Mouse (Mus musculus): Measurements from ENCODE around the gene Scamp2. TPM values are rescaled to one million over a fixed set of nuclear protein-coding genes. Genes with fewer than 3 reads are reported as not detected.

The Scamp2 gene
- polyA plus RNA-seq, 1 experiment, result 55.8 TPM

GRCm38 (mm10) chr9:57547869-57548268 lies 12.9 kb upstream of the Scamp2 start:
- Histone ChIP-seq H3K36me3 (replicated peaks; ENCODE audit: low read length) (peaks cover 85% of the 10 kb centered on the region), H3K27me3 (replicated peaks) (no peaks in the 10 kb centered on the region), H3K9me3 (no peaks in the 10 kb centered on the region), H3K4me3 (replicated peaks) (peak overlapping the region; percentile 67), H3K4me1 (peaks cover 95% of the 10 kb centered on the region)
- TF ChIP-seq GATA1 (IDR thresholded peaks at IDR 0.05; ENCODE audit: borderline replicate concordance, low read length), result no peak
- TF ChIP-seq FLI1 (IDR thresholded peaks at IDR 0.05; ENCODE audit: low read length), result no peak

- Histone ChIP-seq H3K4me1 (peaks cover 97% of the 10 kb centered on the region), H3K27me3 (replicated peaks) (no peaks in the 10 kb centered on the region), H3K4me3 (replicated peaks) (peak overlapping the region; percentile 8), H3K9me3 (no peaks in the 10 kb centered on the region), H3K36me3 (replicated peaks; ENCODE audit: low read length) (peaks cover 72% of the 10 kb centered on the region)
- TF ChIP-seq FLI1 (IDR thresholded peaks at IDR 0.05; ENCODE audit: low read length) (no peak), GATA1 (IDR thresholded peaks at IDR 0.05; ENCODE audit: borderline replicate concordance, low read length) (no peak)
Observed at GRCm38 (mm10) chr9:57549186-57549585, 11.6 kb upstream of the Scamp2 start.

DNA sequence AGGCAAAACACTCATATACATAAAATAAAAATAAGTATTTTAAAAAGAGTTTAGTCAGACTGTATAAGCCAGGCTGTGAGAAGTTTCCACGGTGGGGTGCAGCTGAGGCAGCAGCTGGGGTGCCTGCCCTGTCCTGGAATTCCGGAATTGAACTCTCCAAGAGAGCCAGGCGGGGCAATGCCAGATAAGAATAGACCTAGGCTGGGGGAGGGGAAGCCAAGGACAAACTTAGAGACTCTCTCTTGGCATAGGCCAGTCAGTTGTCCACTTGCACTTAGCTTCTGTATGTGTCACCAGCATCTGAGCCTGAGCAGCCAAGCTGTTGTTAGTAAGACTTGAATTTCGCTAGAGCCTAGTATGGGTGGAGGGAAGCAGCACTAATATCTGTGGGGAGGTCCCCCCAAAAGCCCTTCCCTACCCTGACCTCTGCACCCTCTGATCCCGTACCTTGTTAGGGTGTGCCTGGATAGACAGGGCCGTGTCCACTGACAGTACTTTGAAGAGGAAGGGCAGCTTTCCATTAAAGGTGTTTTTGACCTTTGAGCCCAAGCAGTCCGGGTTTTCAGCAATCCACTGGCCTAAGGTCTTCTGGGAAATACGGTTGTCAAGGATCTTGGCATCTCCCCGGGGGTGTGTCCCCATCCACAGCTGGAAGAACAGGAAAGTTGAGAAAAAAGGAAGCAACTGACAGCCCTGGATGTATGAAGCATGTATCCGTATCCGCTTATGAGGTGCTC lies 10.4 kb upstream of the Scamp2 start:
- no peak for TF ChIP-seq GATA1 (IDR thresholded peaks at IDR 0.05; ENCODE audit: borderline replicate concordance, low read length)
- TF ChIP-seq FLI1 (IDR thresholded peaks at IDR 0.05; ENCODE audit: low read length), result no peak
- Histone ChIP-seq H3K36me3 (replicated peaks; ENCODE audit: low read length) (peaks cover 61% of the 10 kb centered on the region), H3K9me3 (no peaks in the 10 kb centered on the region), H3K4me3 (replicated peaks) (peak overlapping the region; percentile 20), H3K27me3 (replicated peaks) (no peaks in the 10 kb centered on the region), H3K4me1 (peaks cover 93% of the 10 kb centered on the region)

GRCm38 (mm10) chr9:57552139-57552887 lies 8.4 kb upstream of the Scamp2 start, which contains the start of gene Mpi:
Mpi (minus strand) TSS chr9:57552763.
- peaks cover 86% of the 10 kb centered on the region for H3K4me1 ChIP-seq
- H3K9me3 ChIP-seq, result no peaks in the 10 kb centered on the region
- TF ChIP-seq GATA1 (IDR thresholded peaks at IDR 0.05; ENCODE audit: borderline replicate concordance, low read length), result no peak
- TF ChIP-seq FLI1 (IDR thresholded peaks at IDR 0.05; ENCODE audit: low read length), result no peak
- peaks cover 41% of the 10 kb centered on the region for H3K36me3 ChIP-seq (replicated peaks; ENCODE audit: low read length)
- H3K27me3 ChIP-seq (replicated peaks), result no peaks in the 10 kb centered on the region
- peak within 1 kb of the TSS; percentile 94 for H3K4me3 ChIP-seq (replicated peaks)

- Histone ChIP-seq H3K27me3 (replicated peaks) (no peaks in the 10 kb centered on the region), H3K4me1 (peaks cover 85% of the 10 kb centered on the region), H3K36me3 (replicated peaks; ENCODE audit: low read length) (peaks cover 33% of the 10 kb centered on the region), H3K9me3 (no peaks in the 10 kb centered on the region), H3K4me3 (replicated peaks) (peak overlapping the region; percentile 94)
- TF ChIP-seq FLI1 (IDR thresholded peaks at IDR 0.05; ENCODE audit: low read length) (no peak), GATA1 (IDR thresholded peaks at IDR 0.05; ENCODE audit: borderline replicate concordance, low read length) (no peak)
Observed at GRCm38 (mm10) chr9:57553119-57553518, 7.6 kb upstream of the Scamp2 start.

- Histone ChIP-seq H3K9me3 (no peaks in the 10 kb centered on the region), H3K4me3 (replicated peaks) (no peak overlapping the region), H3K4me1 (peaks cover 85% of the 10 kb centered on the region)
Observed at GRCm38 (mm10) chr9:57554753-57555152, 6.0 kb upstream of the Scamp2 start.

DNA sequence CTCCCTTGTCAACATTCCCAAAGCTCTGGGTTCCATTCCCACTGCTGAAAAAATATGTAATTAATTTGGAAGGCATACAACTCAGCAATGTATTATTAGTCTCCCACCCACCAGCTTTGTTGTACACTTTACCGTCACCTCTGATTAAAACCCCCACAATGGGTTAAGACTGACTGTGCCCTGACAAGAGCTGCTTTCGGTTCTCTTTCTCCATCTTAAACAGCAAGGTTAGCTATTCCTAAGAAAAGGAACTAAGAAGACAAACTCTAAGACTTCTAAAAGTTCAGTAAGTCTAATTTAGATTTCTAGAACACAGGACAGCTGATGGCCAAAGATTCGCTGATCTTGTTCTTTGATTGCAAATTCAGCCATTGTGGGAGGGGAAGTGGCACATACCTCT lies 3.5 kb upstream of the Scamp2 start:
- Histone ChIP-seq H3K27me3 (replicated peaks) (no peaks in the 10 kb centered on the region), H3K9me3 (no peaks in the 10 kb centered on the region), H3K36me3 (replicated peaks; ENCODE audit: low read length) (peaks cover 4% of the 10 kb centered on the region), H3K4me3 (replicated peaks) (no peak overlapping the region), H3K4me1 (peaks cover 74% of the 10 kb centered on the region)
- no peak for TF ChIP-seq GATA1 (IDR thresholded peaks at IDR 0.05; ENCODE audit: borderline replicate concordance, low read length)
- no peak for TF ChIP-seq FLI1 (IDR thresholded peaks at IDR 0.05; ENCODE audit: low read length)

More at GRCm38 (mm10) chr9:57554753-57555152, 6.0 kb upstream of the Scamp2 start:
- H3K36me3 ChIP-seq (replicated peaks; ENCODE audit: low read length), result peaks cover 17% of the 10 kb centered on the region
- no peaks in the 10 kb centered on the region for H3K27me3 ChIP-seq (replicated peaks)
- TF ChIP-seq GATA1 (IDR thresholded peaks at IDR 0.05; ENCODE audit: borderline replicate concordance, low read length) (no peak), FLI1 (IDR thresholded peaks at IDR 0.05; ENCODE audit: low read length) (no peak)

DNA sequence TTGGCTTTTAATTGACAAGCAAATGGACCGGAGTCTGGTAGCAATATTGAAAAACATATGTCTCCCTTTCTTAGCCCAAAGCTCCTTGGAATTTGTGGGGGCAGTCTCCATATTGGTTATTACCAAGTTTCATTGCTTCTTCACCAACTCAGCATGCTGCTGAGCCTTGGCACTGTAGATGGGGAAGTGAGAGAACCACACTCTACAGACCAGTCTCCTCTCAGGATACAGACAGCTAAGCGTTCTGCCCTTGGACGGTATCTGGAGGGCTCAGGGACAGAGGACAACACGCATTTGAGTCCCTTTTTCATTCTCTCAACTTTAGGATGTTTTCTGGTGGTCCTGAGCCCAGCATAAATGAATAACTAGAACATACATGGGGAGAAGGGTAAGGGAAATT lies 2.1 kb upstream of the Scamp2 start:
- peaks cover 74% of the 10 kb centered on the region for H3K4me1 ChIP-seq
- TF ChIP-seq FLI1 (IDR thresholded peaks at IDR 0.05; ENCODE audit: low read length) (no peak), GATA1 (IDR thresholded peaks at IDR 0.05; ENCODE audit: borderline replicate concordance, low read length) (no peak)
- H3K4me3 ChIP-seq (replicated peaks), result no peak overlapping the region
- peaks cover 5% of the 10 kb centered on the region for H3K36me3 ChIP-seq (replicated peaks; ENCODE audit: low read length)
- no peaks in the 10 kb centered on the region for H3K27me3 ChIP-seq (replicated peaks)
- no peaks in the 10 kb centered on the region for H3K9me3 ChIP-seq

DNA sequence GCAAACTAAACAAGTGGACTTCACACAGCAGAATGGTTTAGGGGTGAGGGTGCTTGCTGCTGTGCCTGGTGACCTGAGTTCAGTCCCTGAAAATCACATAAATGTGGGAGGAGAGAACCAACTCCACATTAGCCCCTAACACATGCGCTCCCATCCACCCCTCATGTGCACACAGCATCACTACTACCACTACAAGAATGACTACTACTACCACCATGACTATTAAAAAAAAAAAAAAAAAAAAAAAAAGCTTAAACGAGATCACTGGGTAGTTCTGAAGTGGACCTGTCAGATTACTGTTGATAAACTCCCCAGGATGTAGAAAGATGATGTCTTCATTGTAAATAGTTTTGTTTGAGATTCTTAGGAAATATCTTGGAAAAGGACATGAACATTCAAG lies 1.2 kb upstream of the Scamp2 start:
- H3K4me1 ChIP-seq, result peaks cover 74% of the 10 kb centered on the region
- H3K27me3 ChIP-seq (replicated peaks), result no peaks in the 10 kb centered on the region
- H3K36me3 ChIP-seq (replicated peaks; ENCODE audit: low read length), result peaks cover 10% of the 10 kb centered on the region
- no peak for TF ChIP-seq GATA1 (IDR thresholded peaks at IDR 0.05; ENCODE audit: borderline replicate concordance, low read length)
- no peak for TF ChIP-seq FLI1 (IDR thresholded peaks at IDR 0.05; ENCODE audit: low read length)
- no peak overlapping the region for H3K4me3 ChIP-seq (replicated peaks)
- H3K9me3 ChIP-seq, result no peaks in the 10 kb centered on the region

DNA sequence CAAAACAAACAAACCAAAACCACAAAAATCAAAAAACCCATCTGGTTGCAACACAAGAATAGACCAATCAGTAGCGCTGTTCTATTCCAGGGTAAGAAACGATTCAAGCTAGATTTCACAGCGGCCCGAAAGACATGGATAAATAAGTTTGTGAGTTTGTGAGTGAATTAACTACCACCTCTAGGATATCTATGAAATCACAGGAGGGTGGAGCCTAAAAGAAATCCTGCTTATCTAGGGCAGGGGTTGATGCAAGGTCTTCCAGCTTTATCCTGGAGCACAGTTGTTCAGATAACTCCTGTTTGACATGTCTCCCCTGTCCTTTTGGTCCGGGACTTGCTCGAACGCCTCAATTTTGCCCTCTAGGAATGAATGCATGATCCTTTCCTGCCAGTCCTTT lies 480 bp upstream of the Scamp2 start:
- Histone ChIP-seq H3K4me1 (peaks cover 78% of the 10 kb centered on the region), H3K9me3 (no peaks in the 10 kb centered on the region), H3K36me3 (replicated peaks; ENCODE audit: low read length) (peaks cover 17% of the 10 kb centered on the region), H3K4me3 (replicated peaks) (peak overlapping the region; percentile 94), H3K27me3 (replicated peaks) (no peaks in the 10 kb centered on the region)
- TF ChIP-seq FLI1 (IDR thresholded peaks at IDR 0.05; ENCODE audit: low read length) (no peak), GATA1 (IDR thresholded peaks at IDR 0.05; ENCODE audit: borderline replicate concordance, low read length) (no peak)

All from megakaryocyte, embryonic 14.5 days (primary cell).